Mouse (Mus musculus) kidney, adult 11 months (tissue): ENCODE data around the gene Gm42688.

Source experiments
- DNase-seq: peaks from one replicate; pipeline ENCODE4 v3.0.0; 2022

Gene Gm42688

GRCm38 (mm10) chr6:83101316-83101687, at the start of gene Gm42688, which contains the start of gene Ccdc142:
Gene Gm42688 (plus strand): TSS chr6:83101617.
Gene Ccdc142 (plus strand): TSS chr6:83101601.
- DNase-seq = peak; percentile 94

GRCm38 (mm10) chr6:83053136-83053960, 48.1 kb upstream of the Gm42688 start:
- DNase-seq = no peak

GRCm38 (mm10) chr6:83054074-83054851, 47.2 kb upstream of the Gm42688 start, which contains the start of gene Aup1:
Gene Aup1 (plus strand): TSS chr6:83054521.
- DNase-seq = peak; percentile 98

- DNase-seq = peak; percentile 44
Observed at GRCm38 (mm10) chr6:83054871-83055431, 46.5 kb upstream of the Gm42688 start, which contains the start of gene Htra2. Gene Htra2 (minus strand): TSS chr6:83055273.

GRCm38 (mm10) chr6:83057790-83058189, 43.6 kb upstream of the Gm42688 start, which contains the start of gene Dqx1:
Gene Dqx1 (plus strand): TSS chr6:83057844.
- peak; percentile 86 for DNase-seq

GRCm38 (mm10) chr6:83058725-83059124, 42.7 kb upstream of the Gm42688 start:
- DNase-seq = no peak

- DNase-seq = no peak
Observed at GRCm38 (mm10) chr6:83065995-83066394, 35.4 kb upstream of the Gm42688 start.

GRCm38 (mm10) chr6:83066441-83066840, 35.0 kb upstream of the Gm42688 start:
- DNase-seq = no peak

- DNase-seq = no peak
Observed at GRCm38 (mm10) chr6:83068221-83068620, 33.2 kb upstream of the Gm42688 start.

- DNase-seq = no peak
Observed at GRCm38 (mm10) chr6:83068706-83069487, 32.5 kb upstream of the Gm42688 start.

GRCm38 (mm10) chr6:83069488-83070246, 31.8 kb upstream of the Gm42688 start:
- DNase-seq = no peak

GRCm38 (mm10) chr6:83070247-83070310, 31.3 kb upstream of the Gm42688 start, which contains the start of gene Tlx2:
Gene Tlx2 (minus strand): TSS chr6:83070293.
- DNase-seq = no peak

- no peak for DNase-seq
Observed at GRCm38 (mm10) chr6:83070311-83071219, 30.9 kb upstream of the Gm42688 start.

- DNase-seq = no peak
Observed at GRCm38 (mm10) chr6:83071220-83071619, 30.2 kb upstream of the Gm42688 start.

- DNase-seq = no peak
Observed at GRCm38 (mm10) chr6:83074979-83075378, 26.4 kb upstream of the Gm42688 start.

- DNase-seq = no peak
Observed at GRCm38 (mm10) chr6:83077630-83078323, 23.6 kb upstream of the Gm42688 start, which contains the start of gene Pcgf1. Gene Pcgf1 (plus strand): TSS chr6:83077869.

- peak; percentile 99 for DNase-seq
Observed at GRCm38 (mm10) chr6:83078324-83078858, 23.0 kb upstream of the Gm42688 start.

GRCm38 (mm10) chr6:83080210-83080609, 21.2 kb upstream of the Gm42688 start:
- no peak for DNase-seq

GRCm38 (mm10) chr6:83083497-83083896, 17.9 kb upstream of the Gm42688 start:
- no peak for DNase-seq

GRCm38 (mm10) chr6:83084477-83084876, 16.9 kb upstream of the Gm42688 start:
- no peak for DNase-seq
